Mouse (Mus musculus) G1E (cell line): ENCODE measurements around the gene Dpp4. TPM values are rescaled to one million over a fixed set of nuclear protein-coding genes. Genes with fewer than 3 reads are reported as not detected.

Experiments used
- ATAC-seq: 2 replicates; pipeline ENCODE4 v1.8.0; 2016; ENCODE audit warnings: mild to moderate bottlenecking; ENCODE audit not compliant: insufficient number of reproducible peaks, poor library complexity, low FRiP score, severe bottlenecking; ENCODE audit errors: extremely low read depth
- DNase-seq: peaks from one replicate; pipeline ENCODE4 v3.0.0; 2012; ENCODE audit warnings: low spot score
- H3K27me3 ChIP-seq: 2 replicates; pipeline ENCODE4 v1.6.1; 2012; ENCODE audit warnings: mild to moderate bottlenecking, low read length, inconsistent platforms; ENCODE audit not compliant: insufficient read depth
- H3K36me3 ChIP-seq: replicated peaks from 2 replicates; pipeline ENCODE3; 2012; ENCODE audit warnings: mild to moderate bottlenecking, inconsistent platforms
- H3K4me1 ChIP-seq: 2 replicates; pipeline ENCODE4 v1.6.1; 2012; ENCODE audit warnings: low read depth, low read length, inconsistent platforms, mixed read lengths; ENCODE audit not compliant: insufficient read depth
- H3K4me3 ChIP-seq: 2 replicates; pipeline ENCODE4 v1.5.1; 2012; ENCODE audit warnings: low read depth, mild to moderate bottlenecking, inconsistent platforms, low read length, moderate library complexity, mixed read lengths
- H3K9me3 ChIP-seq: replicated peaks from 2 replicates; pipeline ENCODE4 v1.6.1; 2012; ENCODE audit warnings: inconsistent platforms
- CTCF ChIP-seq: IDR thresholded peaks from 2 replicates; pipeline ENCODE4 v1.5.1; 2012; ENCODE audit warnings: low read depth, low read length, inconsistent platforms, mixed read lengths
- GATA1 ChIP-seq: IDR thresholded peaks from 2 replicates; pipeline ENCODE4 v1.6.1; 2012; ENCODE audit warnings: borderline replicate concordance, low read length, inconsistent platforms, mixed read lengths
- GATA2 ChIP-seq: IDR thresholded peaks from 2 replicates; pipeline ENCODE4 v1.6.1; 2012; ENCODE audit warnings: low read depth, low read length, inconsistent platforms, borderline replicate concordance
- POLR2AphosphoS5 ChIP-seq: IDR thresholded peaks from 2 replicates; pipeline ENCODE4 v1.6.1; 2012; ENCODE audit warnings: low read depth, low read length, inconsistent platforms; ENCODE audit not compliant: insufficient replicate concordance
- TAL1 ChIP-seq: conservative IDR thresholded peaks from 2 replicates; pipeline ENCODE4 v1.6.1; 2012; ENCODE audit warnings: low read depth, low read length, inconsistent platforms, mixed read lengths
- polyA plus RNA-seq: library from polyadenylated mRNA; stranded (reverse); fragments of >175 nt; gene quantifications from 2 replicates; pipeline ENCODE4 v1.2.3, GENCODE M21; 2012
- total RNA-seq, 2 experiments: library from RNA; stranded (forward) in 1 of 2; stranded (reverse) in 1 of 2; fragments of 200-1000 nt in 1 of 2; fragments of >200 nt in 1 of 2; fragmentation: Nextera tagmentation in 1 of 2; gene quantifications; 2 replicates each; pipeline ENCODE4 v1.2.3; 2014 to 2017

Gene Dpp4
- total and polyA plus RNA-seq, 3 experiments: 0.04 to 2.3 (median 0.27) TPM

DNA sequence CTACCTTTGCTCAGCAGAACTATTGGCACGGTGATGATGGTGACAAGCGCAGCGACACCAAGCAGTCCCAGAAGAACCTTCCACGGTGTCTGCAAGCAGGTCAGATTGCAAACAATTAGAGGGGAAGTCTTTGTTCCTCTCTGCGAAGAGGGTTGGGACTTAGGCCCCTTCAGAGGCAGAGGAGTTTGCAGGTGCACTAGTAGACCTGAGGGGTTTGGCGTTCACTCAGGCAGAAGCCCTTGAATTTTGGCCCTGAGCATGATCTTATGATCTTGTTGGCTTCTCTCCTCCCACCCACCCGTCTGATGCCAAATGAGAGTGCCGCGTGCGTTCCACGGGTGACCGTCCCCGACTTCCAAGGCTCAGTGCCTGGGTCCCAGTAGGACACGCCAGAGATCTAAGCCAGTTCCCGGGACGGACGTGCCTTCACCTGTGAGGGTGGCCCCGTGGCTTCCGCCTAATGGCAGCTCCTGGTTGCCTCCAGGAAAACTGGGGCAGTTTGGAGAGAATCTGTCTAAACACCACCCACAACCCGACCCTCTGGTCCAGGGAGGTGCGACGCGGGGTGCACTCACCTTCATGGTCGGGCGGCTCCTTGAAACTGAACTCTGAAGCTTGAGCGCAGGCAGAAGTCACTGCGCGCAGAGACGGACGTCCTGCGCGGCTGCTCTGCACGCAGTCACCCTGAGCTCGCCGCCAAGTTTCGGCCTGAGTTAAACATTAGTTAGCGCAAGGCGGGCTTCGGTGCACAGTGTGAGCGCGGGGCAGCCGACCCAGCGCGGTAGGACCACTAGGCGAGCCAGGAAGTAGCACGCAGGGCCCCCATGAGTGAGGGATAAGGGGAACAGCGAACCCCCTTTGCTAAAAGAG is 585 bp downstream of the Dpp4 start:
- ATAC-seq: no peak
- Histone ChIP-seq H3K9me3 (no peaks in the 10 kb centered on the region), H3K4me1 (peaks cover 19% of the 10 kb centered on the region), H3K27me3 (peaks cover 11% of the 10 kb centered on the region; the same call in 1 of the 2 replicates), H3K4me3 (peak overlapping the region; percentile 63), H3K36me3 (peaks cover 2% of the 10 kb centered on the region)
- DNase-seq: no peak
- no peak for TF ChIP-seq GATA2
- no peak for TF ChIP-seq TAL1
- no peak for TF ChIP-seq CTCF
- TF ChIP-seq GATA1: no peak
- TF ChIP-seq POLR2AphosphoS5: no peak

DNA sequence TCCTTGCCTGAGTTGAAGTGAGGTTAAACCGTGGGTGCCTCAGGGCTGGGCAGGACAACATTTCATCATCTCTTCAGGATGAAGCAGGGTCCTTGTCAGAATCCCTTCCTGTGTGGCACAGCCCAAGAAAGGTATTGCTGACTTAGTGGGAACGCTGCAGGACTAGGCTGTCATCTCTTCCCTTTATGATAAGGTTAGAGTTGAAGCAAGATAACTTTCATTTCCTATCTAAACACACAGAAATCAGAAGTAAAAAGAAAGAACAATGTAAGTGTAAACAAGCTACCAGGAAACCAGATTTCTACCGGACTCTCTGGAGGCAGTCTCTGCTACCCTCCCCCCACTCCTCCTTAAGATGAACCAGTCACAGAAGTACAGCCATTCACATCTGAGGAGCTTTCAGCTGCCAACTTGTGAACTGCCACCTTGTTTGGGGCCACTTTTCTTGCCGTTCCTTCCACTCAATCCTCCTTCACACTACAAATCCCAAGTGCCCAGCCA is 3.3 kb downstream of the Dpp4 start:
- Histone ChIP-seq H3K9me3 (no peaks in the 10 kb centered on the region), H3K4me1 (peaks cover 19% of the 10 kb centered on the region), H3K4me3 (no peak overlapping the region), H3K27me3 (peaks cover 11% of the 10 kb centered on the region; the same call in 1 of the 2 replicates), H3K36me3 (peaks cover 4% of the 10 kb centered on the region)
- no peak for DNase-seq
- no peak for ATAC-seq
- TF ChIP-seq CTCF (no peak), TAL1 (no peak), GATA1 (no peak), POLR2AphosphoS5 (no peak), GATA2 (no peak)

DNA sequence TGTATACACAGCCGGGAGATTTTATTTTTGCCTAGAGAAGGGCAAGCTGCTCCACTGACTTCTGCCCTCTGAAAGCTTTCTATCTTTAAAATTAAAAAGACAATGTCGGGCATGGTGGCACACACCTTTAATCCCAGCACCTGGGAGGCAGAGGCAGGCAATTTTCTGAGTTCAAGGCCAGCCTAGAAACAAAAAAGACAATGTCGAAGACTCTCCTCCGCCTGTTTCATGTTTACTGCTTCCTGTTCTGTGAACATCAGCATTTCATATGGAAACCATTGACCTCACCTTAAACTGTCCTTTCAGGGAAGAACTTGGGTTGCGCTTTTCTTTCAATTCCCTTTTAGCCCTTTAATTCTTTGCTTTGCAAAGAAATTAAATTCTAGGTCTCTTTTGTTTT is 3.8 kb downstream of the Dpp4 start:
- no peak overlapping the region for H3K4me3 ChIP-seq
- peaks cover 11% of the 10 kb centered on the region; the same call in 1 of the 2 replicates for H3K27me3 ChIP-seq
- ATAC-seq: no peak
- DNase-seq: no peak
- peaks cover 4% of the 10 kb centered on the region for H3K36me3 ChIP-seq
- H3K4me1 ChIP-seq: peaks cover 19% of the 10 kb centered on the region
- no peaks in the 10 kb centered on the region for H3K9me3 ChIP-seq
- no peak for TF ChIP-seq GATA2
- TF ChIP-seq CTCF: no peak
- no peak for TF ChIP-seq TAL1
- no peak for TF ChIP-seq GATA1
- TF ChIP-seq POLR2AphosphoS5: no peak

DNA sequence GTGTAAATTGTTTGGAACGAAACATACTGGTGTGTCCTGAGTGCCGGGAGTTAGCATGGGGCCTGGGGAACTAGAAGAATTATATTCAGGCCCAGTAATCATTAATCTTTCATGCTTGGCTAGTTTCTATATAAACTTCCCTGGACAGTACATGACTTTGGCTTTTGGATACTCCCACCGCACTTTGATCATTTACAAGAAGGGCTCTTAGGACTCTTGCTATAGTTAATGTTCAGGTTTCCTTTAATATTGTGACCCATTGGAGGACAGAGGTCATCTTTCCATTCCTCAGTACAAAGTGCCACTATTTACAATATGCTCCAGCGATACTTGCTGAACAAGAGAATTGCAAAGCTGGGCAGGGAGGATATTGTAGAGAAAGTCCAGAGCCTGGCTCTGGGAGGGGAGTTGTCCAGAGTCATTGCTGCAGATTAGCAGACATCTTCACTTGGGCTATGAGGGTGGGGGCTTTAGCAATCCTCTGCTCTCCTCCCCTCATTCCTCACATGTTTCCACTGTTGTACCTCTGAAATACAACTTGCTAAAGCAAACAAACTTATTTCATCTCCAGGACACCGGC is 8.4 kb downstream of the Dpp4 start:
- DNase-seq: no peak
- ATAC-seq: no peak
- H3K4me1 ChIP-seq: peaks cover 9% of the 10 kb centered on the region

DNA sequence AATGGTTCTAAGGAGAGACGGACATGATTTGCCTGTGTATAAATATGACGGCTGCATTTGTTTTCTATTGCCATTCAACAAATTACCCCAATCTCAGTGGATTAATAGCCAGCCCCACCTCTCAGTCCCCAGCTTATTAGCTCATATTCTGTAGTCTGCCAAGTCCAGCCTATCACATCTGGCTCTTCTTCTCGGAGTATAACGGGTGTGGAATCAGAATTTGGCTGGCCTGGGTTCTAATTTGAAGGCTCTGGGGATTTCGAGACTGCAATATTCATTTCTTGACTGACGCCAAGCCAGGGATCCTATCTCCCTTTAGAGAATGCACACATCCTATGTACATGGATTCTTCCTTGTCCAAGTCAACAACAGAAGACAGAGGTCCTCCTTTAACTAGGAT is 11.0 kb downstream of the Dpp4 start:
- peaks cover 3% of the 10 kb centered on the region for H3K36me3 ChIP-seq

More for the DNA sequence above, 8.4 kb downstream of the Dpp4 start:
- no peak overlapping the region for H3K4me3 ChIP-seq
- H3K27me3 ChIP-seq: no peaks in the 10 kb centered on the region
- TF ChIP-seq POLR2AphosphoS5 (no peak), GATA1 (no peak), TAL1 (no peak), CTCF (no peak), GATA2 (no peak)
- H3K9me3 ChIP-seq: no peaks in the 10 kb centered on the region
- H3K36me3 ChIP-seq: peaks cover 4% of the 10 kb centered on the region

DNA sequence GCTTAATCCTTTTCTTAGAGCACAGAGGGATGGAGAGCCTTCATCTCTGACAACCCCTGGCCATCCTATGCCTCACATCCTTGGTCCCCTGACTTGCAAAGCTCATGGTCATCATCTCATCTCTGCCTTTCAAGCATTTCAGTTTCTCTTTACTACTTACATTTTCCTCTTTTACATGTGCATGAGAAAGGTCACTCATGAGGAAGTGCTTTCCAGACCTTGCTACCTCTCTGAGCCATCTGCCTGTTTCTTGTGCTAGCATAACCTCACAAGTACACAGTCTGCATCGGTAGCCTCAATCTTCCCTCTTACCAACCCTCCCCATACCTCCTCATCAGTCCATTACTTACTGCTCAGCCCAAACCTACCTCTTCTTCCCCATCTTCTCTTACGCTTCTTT is 12.2 kb downstream of the Dpp4 start:
- Histone ChIP-seq H3K27me3 (no peaks in the 10 kb centered on the region), H3K9me3 (no peaks in the 10 kb centered on the region), H3K36me3 (no peaks in the 10 kb centered on the region), H3K4me3 (no peak overlapping the region), H3K4me1 (peaks cover 8% of the 10 kb centered on the region)
- no peak for TF ChIP-seq GATA2
- TF ChIP-seq GATA1: no peak
- no peak for TF ChIP-seq TAL1
- no peak for TF ChIP-seq POLR2AphosphoS5
- no peak for TF ChIP-seq CTCF
- DNase-seq (no peak), ATAC-seq (no peak)

More for the DNA sequence above, 11.0 kb downstream of the Dpp4 start:
- H3K9me3 ChIP-seq: no peaks in the 10 kb centered on the region
- H3K4me3 ChIP-seq: no peak overlapping the region
- DNase-seq: no peak
- no peak for ATAC-seq
- TF ChIP-seq TAL1: no peak
- TF ChIP-seq GATA2: no peak
- no peaks in the 10 kb centered on the region for H3K27me3 ChIP-seq
- H3K4me1 ChIP-seq: peaks cover 8% of the 10 kb centered on the region
